Mouse (Mus musculus) limb, embryonic 12.5 days (tissue): ENCODE data around the gene Kcnj10. TPM values are rescaled to one million over a fixed set of nuclear protein-coding genes. Genes with fewer than 3 reads are reported as not detected.

Experiments
- ATAC-seq: fragments of 200-750 bp; cut with Nextera tagmentation; 2 replicates; pipeline ENCODE4 v1.8.0; 2017; ENCODE audit warnings: low read depth, moderate TSS enrichment; ENCODE audit not compliant: insufficient number of reproducible peaks, insufficient read depth, low FRiP score, low TSS enrichment
- H3K27ac ChIP-seq: fragments of 300-500 bp; sonication (generic); 2 replicates; pipeline ENCODE4 v1.5.1; 2016; ENCODE audit warnings: mild to moderate bottlenecking, moderate library complexity
- H3K27me3 ChIP-seq: fragments of 300-500 bp; sonication (generic); 2 replicates; pipeline ENCODE4 v1.6.1; 2016; ENCODE audit warnings: mild to moderate bottlenecking, moderate library complexity
- H3K36me3 ChIP-seq: fragments of 300-500 bp; sonication (generic); 2 replicates; pipeline ENCODE4 v1.6.1; 2016; ENCODE audit warnings: mild to moderate bottlenecking, moderate library complexity
- H3K4me1 ChIP-seq: fragments of 300-500 bp; sonication (generic); replicated peaks from 2 replicates; pipeline ENCODE4 v1.6.1; 2016
- H3K4me2 ChIP-seq: fragments of 300-500 bp; sonication (generic); 2 replicates; pipeline ENCODE4 v1.6.1; 2016; ENCODE audit warnings: mild to moderate bottlenecking, moderate library complexity
- H3K4me3 ChIP-seq: fragments of 300-500 bp; sonication (generic); replicated peaks from 2 replicates; pipeline ENCODE4 v1.5.1; 2016; ENCODE audit warnings: mild to moderate bottlenecking
- H3K9ac ChIP-seq: fragments of 300-500 bp; sonication (generic); replicated peaks from 2 replicates; pipeline ENCODE4 v1.6.1; 2016; ENCODE audit warnings: mild to moderate bottlenecking, moderate library complexity
- H3K9me3 ChIP-seq: fragments of 300-500 bp; sonication (generic); 2 replicates; pipeline ENCODE4 v1.6.1; 2016; ENCODE audit warnings: mild to moderate bottlenecking, moderate library complexity
- WGBS: fragments of 180-500 bp; shearing (Covaris S2); methylation state at CpG from one replicate; pipeline ENCODE4 v1.1.7; 2016; 5-methylcytosine and 5-hydroxymethylcytosine counted together
- polyA plus RNA-seq: library from polyadenylated mRNA; unstranded; fragments of >200 nt; fragmentation: Nextera tagmentation; extraction: Ambion mirVana; gene quantifications from 2 replicates; pipeline ENCODE4 v1.2.1, GENCODE M21; 2016

The Kcnj10 gene
- polyA plus RNA-seq, 1 experiment from 2014 or later: 0.05 TPM

DNA sequence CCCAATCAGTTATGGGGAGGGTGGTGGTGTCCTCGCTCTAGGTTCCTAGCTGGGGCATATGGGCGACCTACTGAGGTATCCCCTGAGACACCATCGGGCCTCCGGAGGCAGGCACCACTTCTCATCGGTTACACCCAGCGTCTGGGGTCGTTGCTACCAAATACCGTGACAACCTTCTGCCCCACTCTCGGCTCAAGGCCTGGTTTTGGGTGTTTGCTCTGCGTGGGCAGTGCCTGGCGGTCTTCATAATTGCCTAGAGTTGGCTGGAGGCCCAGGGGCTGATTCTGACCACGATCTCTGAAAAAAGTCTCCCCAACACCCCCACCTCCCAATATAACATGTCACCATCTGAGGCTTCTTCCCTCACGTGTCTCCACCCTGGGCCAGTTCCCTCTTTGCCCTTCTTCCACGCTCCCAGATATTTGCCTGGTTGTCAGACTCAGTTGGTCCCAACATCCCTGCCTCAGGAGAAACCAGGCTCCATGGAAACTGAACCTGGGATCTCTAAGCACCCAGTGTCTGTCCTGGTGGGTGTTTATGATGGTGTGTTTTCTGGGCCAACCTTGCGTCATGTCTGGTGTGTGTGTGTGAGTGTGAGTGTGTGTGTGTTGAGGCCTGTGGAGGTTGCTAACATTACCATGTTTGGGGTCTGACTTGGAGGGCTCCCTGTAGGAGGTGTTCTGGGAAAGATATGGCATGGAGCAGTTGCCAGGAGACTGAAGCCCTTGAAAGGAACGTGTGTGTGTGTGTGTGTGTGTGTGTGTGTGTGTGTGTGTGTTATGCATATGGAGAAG, 28.0 kb upstream of the Kcnj10 start:
- Histone ChIP-seq H3K9me3 (no peaks in the 10 kb centered on the region), H3K9ac (peak overlapping the region; percentile 81), H3K27ac (no peak overlapping the region), H3K4me3 (peak overlapping the region; percentile 77), H3K4me2 (peak overlapping the region; percentile 89), H3K36me3 (peaks cover 14% of the 10 kb centered on the region), H3K27me3 (no peaks in the 10 kb centered on the region), H3K4me1 (peaks cover 53% of the 10 kb centered on the region)
- no peak for ATAC-seq
- 17% methylated on average over 16 of the region's 16 CpGs for WGBS

DNA sequence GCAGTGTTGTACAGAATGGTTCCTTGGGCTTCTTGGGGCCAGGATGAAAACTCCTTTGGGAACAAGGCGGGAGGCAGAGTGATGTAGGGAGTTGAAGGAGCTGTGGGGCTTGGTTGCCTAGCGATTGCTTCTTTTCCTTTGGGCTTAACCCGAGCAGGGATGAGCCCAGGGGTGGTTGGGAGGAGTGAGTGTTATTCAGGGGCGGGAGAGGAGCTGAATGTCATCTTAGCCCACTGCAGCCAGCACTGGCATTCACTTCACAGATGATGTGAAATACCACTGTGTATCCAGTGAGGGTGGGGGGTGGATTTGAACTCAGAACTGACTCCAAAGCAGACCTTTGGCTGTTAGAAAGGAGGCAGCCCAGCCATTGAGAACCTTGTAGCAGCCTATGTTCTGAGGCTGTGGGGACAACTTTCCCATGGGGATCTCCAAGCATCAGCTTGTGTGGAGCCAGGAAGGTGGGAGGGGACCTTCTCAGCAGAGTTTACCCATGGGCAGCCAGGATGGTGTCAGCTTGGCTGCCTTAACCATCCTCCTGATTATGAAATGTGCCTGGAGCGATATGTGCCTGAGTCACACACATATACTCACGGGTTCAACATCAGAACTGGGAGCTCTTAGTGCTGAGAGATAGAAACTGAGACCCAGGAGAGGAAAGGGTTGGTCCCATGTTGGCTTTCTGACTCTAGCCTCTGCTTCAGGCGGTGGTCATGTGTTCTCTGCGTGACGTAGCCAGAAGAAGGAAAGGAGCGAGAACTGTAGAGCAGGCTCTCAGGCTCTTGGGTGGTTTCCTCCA, 27.2 kb upstream of the Kcnj10 start:
- no peak overlapping the region for H3K27ac ChIP-seq
- H3K36me3 ChIP-seq: peaks cover 22% of the 10 kb centered on the region
- ATAC-seq: no peak
- H3K4me3 ChIP-seq: peak overlapping the region; percentile 77
- no peaks in the 10 kb centered on the region for H3K27me3 ChIP-seq
- WGBS: 84% methylated on average over 10 of the region's 10 CpGs
- H3K4me1 ChIP-seq: peaks cover 52% of the 10 kb centered on the region
- H3K9me3 ChIP-seq: no peaks in the 10 kb centered on the region
- peak overlapping the region; percentile 89 for H3K4me2 ChIP-seq
- 0 out of 2 replicates have a peak overlapping the region, but pooled peaks have one; percentile 81 for H3K9ac ChIP-seq

DNA sequence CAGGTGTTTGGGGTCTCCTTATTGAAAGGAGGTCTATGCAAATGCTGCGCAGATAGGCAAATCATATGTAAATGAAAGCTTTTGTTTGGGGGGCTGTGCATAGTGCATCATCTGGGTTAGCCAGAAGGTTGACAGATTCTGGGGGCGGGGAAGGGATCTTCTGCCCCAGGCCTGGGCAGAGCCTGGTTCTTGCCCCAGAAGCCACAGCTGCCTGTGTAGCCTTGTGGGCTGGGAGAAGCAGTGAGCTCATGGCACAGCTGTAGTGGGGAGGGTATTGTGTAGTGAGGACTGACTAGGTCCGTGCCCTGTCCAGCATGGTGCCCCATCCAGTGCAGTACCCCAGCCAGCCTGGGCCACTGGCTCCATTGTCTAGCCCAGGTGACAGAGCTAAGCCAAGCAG, 26.1 kb upstream of the Kcnj10 start:
- Histone ChIP-seq H3K4me1 (peaks cover 46% of the 10 kb centered on the region), H3K4me3 (no peak overlapping the region), H3K36me3 (peaks cover 33% of the 10 kb centered on the region), H3K9ac (no peak overlapping the region), H3K27ac (no peak overlapping the region), H3K9me3 (no peaks in the 10 kb centered on the region), H3K4me2 (no peak overlapping the region), H3K27me3 (no peaks in the 10 kb centered on the region)
- 88% methylated on average over 3 of the region's 3 CpGs for whole genome bisulfite sequencing
- no peak for ATAC-seq

DNA sequence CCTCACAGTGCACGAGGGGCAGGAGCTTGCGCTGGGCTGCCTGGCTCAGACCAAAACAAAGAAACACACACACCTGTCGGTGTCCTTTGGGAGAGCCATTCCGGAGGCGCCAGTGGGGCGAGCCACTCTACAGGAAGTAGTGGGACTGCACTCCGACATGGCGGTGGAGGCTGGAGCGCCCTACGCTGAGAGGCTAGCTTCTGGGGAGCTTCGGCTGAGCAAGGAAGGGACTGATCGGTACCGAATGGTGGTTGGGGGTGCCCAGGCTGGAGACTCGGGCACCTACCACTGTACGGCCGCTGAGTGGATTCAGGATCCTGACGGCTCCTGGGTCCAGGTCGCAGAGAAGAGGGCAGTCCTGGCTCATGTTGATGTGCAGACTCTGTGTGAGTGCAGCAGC, 23.6 kb upstream of the Kcnj10 start:
- Histone ChIP-seq H3K27me3 (no peaks in the 10 kb centered on the region), H3K4me1 (peaks cover 42% of the 10 kb centered on the region), H3K36me3 (peaks cover 40% of the 10 kb centered on the region), H3K9me3 (no peaks in the 10 kb centered on the region), H3K4me2 (peak overlapping the region; percentile 26), H3K9ac (peak overlapping the region; percentile 31; the same call in 1 of the 2 replicates), H3K4me3 (no peak overlapping the region), H3K27ac (peak overlapping the region; percentile 35; the same call in 1 of the 2 replicates)
- 57% methylated on average over 18 of the region's 18 CpGs for WGBS
- ATAC-seq: 0 out of 2 replicates have a peak, but pooled peaks have one; percentile 24

DNA sequence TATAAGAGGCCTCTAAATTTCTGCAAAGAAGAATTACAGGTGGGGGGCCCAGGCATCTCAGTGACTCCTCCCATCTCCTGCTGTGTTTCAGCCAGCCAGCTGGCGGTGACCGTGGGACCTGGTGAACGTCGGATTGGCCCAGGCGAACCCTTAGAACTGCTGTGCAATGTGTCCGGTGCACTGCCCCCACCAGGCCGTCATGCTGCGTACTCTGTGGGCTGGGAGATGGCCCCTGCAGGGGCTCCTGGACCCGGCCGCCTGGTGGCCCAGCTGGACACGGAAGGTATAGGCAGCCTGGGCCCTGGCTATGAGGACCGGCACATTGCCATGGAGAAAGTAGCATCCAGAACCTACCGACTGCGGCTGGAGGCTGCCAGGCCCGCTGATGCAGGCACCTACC, 23.1 kb upstream of the Kcnj10 start:
- Histone ChIP-seq H3K9me3 (no peaks in the 10 kb centered on the region), H3K4me2 (no peak overlapping the region), H3K27me3 (peaks cover 5% of the 10 kb centered on the region; the same call in 1 of the 2 replicates), H3K4me3 (no peak overlapping the region), H3K4me1 (peaks cover 37% of the 10 kb centered on the region), H3K36me3 (peaks cover 40% of the 10 kb centered on the region), H3K9ac (no peak overlapping the region), H3K27ac (no peak overlapping the region)
- ATAC-seq: no peak
- 56% methylated on average over 15 of the region's 15 CpGs for WGBS

DNA sequence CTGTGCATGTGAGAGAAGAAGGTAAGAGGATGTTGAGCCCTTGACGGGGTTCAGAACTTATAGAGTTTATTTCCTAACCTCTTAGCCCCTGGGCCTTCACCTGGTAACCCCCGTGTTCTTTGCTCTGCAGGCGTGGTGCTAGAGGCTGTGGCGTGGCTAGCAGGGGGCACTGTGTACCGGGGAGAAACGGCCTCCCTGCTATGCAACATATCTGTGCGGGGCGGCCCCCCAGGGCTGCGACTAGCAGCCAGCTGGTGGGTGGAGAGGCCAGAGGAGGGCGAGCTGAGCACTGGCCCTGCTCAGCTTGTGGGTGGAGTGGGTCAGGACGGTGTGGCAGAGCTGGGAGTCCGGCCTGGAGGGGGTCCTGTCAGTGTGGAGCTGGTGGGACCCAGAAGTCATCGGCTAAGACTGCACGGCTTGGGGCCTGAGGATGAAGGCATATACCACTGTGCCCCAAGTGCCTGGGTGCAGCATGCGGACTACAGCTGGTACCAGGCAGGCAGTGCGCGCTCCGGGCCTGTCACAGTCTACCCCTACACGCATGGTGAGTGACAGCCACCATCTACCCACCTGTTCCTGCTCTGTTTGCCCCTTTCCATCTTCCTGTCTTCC, 22.5 kb upstream of the Kcnj10 start:
- Histone ChIP-seq H3K4me1 (peaks cover 31% of the 10 kb centered on the region), H3K36me3 (peaks cover 40% of the 10 kb centered on the region), H3K9ac (no peak overlapping the region), H3K9me3 (no peaks in the 10 kb centered on the region), H3K4me2 (no peak overlapping the region), H3K4me3 (no peak overlapping the region), H3K27ac (no peak overlapping the region), H3K27me3 (peaks cover 5% of the 10 kb centered on the region; the same call in 1 of the 2 replicates)
- ATAC-seq: no peak
- WGBS: 82% methylated on average over 19 of the region's 19 CpGs

DNA sequence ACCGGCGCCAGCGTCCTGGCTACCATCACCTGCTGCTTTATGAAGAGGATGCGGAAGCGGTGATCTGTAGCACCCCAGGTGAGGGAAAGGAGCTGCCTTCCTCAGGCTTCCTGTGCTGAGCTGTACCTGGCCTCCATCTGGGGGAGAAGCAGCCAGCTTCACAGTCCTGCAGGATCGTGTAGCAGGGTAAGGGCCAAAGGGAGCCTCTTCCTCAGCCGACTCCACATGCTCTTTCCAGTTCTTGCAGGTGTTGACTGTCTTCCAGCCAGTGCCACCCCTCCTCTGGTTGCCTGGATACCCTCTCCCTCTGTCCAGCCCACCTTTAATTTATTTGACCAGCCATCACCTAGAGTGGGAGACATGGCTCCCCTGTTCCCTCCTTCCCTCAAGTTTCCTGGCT, 21.7 kb upstream of the Kcnj10 start:
- H3K27me3 ChIP-seq: peaks cover 5% of the 10 kb centered on the region
- 76% methylated on average over 7 of the region's 7 CpGs for WGBS
- H3K9ac ChIP-seq: no peak overlapping the region

DNA sequence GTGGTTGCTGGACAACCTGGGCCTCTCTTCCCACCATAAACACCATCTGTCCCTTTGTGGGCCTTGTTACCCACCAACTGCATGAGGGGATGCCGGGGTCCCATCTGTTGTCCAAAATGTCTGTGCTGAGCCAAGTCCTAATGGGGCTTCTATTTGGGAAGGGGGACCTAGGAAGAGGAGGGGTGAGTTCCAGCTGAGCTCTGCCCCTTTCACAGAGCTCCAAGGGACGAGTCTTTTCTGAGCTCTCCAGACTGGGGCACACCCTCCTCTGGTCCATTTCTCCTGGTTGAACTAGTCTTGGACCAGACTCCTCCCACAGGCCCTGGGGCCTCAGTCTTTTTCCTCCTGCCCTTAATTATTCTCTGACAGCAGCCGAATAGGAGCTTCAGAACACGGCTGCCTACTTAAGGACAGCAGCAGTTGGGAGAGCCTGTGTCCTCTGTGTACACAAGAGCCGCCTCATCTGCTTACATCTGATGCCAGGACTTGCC, 21.0 kb upstream of the Kcnj10 start:
- Histone ChIP-seq H3K27me3 (peaks cover 11% of the 10 kb centered on the region), H3K27ac (no peak overlapping the region), H3K9ac (no peak overlapping the region), H3K4me2 (no peak overlapping the region), H3K4me1 (peaks cover 24% of the 10 kb centered on the region), H3K9me3 (no peaks in the 10 kb centered on the region), H3K36me3 (peaks cover 40% of the 10 kb centered on the region), H3K4me3 (no peak overlapping the region)
- no peak for ATAC-seq
- WGBS: 37% methylated on average over 5 of the region's 5 CpGs

More for the DNA sequence above, 21.7 kb upstream of the Kcnj10 start:
- H3K9me3 ChIP-seq: no peaks in the 10 kb centered on the region
- no peak overlapping the region for H3K4me3 ChIP-seq
- no peak overlapping the region for H3K4me2 ChIP-seq
- H3K36me3 ChIP-seq: peaks cover 40% of the 10 kb centered on the region
- ATAC-seq: no peak
- peaks cover 24% of the 10 kb centered on the region for H3K4me1 ChIP-seq
- H3K27ac ChIP-seq: no peak overlapping the region; the same call in 1 of the 2 replicates

DNA sequence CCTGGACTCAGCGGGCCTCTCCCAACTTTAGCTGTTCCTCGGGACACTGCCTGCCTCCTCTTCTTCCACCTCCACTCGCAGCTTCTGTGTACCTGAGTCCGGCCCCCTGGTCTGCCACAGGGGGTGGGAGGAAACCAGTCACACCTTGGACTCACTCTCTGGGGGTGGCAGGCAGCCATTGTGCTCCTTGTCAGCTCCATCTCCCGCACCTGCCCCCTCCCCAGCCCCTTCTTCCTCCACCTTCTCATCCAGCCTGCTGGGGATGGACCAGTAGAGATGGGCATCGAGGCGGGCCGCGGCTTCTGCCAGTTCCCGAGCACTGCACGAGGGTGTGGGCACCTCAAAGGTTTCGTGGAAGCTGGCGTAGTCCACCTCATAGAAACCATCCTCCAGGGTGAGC, 18.3 kb upstream of the Kcnj10 start:
- H3K9ac ChIP-seq: no peak overlapping the region
- H3K4me3 ChIP-seq: no peak overlapping the region
- H3K27ac ChIP-seq: no peak overlapping the region
- peaks cover 25% of the 10 kb centered on the region; the same call in 1 of the 2 replicates for H3K4me1 ChIP-seq
- H3K36me3 ChIP-seq: peaks cover 29% of the 10 kb centered on the region
- ATAC-seq: no peak
- 53% methylated on average over 13 of the region's 13 CpGs for WGBS
- H3K9me3 ChIP-seq: peaks cover 3% of the 10 kb centered on the region; the same call in 1 of the 2 replicates
- H3K4me2 ChIP-seq: no peak overlapping the region
- peaks cover 39% of the 10 kb centered on the region for H3K27me3 ChIP-seq

DNA sequence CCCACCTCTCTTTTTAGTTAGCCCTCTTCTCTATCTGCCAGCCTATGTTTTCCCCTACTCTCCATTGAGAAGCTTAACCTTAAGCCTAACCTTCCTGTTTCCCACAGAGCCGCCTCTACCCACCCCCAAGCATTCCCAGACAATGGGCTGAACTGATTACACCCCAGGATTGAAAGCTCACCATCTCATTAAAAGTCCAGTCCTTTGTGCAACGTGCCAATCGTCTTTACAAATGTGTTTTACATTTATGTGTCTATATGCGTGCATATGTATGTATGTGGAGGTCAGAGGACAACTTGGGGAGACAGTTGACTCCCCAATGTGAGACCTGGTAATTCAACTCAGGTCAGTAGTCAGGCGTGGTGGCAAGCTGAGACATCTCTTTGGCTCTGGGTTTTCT, 17.7 kb upstream of the Kcnj10 start:
- no peak overlapping the region for H3K9ac ChIP-seq
- no peak overlapping the region for H3K27ac ChIP-seq
- 0 out of 2 replicates have a peak, but pooled peaks cover 22% of the 10 kb centered on the region for H3K4me1 ChIP-seq
- peaks cover 3% of the 10 kb centered on the region; the same call in 1 of the 2 replicates for H3K9me3 ChIP-seq
- no peak overlapping the region for H3K4me3 ChIP-seq
- 45% methylated on average over 5 of the region's 5 CpGs for WGBS
- no peak for ATAC-seq
- no peak overlapping the region for H3K4me2 ChIP-seq
- peaks cover 45% of the 10 kb centered on the region for H3K27me3 ChIP-seq
- peaks cover 23% of the 10 kb centered on the region for H3K36me3 ChIP-seq
